Mouse (Mus musculus): ENCODE results near the gene Trib2.

GRCm38 (mm10) chr12:15755030-15755690 is 61.6 kb downstream of the Trib2 start:
- TF ChIP-seq MYOG (IDR thresholded peaks at IDR 0.05; ENCODE audit: control insufficient read depth in 1 of 3, insufficient read depth in 1 of 3, insufficient read length in 2 of 3, low read depth in 2 of 3), result no peak
- no peak for TF ChIP-seq CEBPB (IDR thresholded peaks at IDR 0.05; ENCODE audit: insufficient read depth, poor library complexity, severe bottlenecking)
- TF ChIP-seq E2F4 (IDR thresholded peaks at IDR 0.05; ENCODE audit: insufficient read depth), result no peak

Measured in myocyte (in vitro differentiated cells).